Mouse (Mus musculus): ENCODE measurements around the gene Scn3b.

The Scn3b gene

DNA sequence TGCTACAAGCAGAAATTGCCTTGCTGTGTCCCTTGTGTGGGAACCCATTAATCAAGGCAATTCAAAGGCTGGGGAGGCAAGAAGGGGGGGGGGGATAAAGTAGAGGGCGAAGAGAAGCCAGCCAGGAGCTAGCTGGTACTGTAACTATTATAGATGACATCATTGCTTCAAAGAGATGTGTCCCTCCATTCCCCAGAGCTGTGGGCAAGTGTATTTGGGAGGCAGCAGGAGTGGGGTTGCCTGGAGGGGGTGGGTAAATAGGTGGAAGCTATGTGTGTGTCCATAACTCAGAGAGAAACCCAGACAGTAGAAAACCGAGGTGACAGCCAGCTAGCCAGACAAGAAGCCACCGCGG lies 292 bp upstream of the Scn3b start:
- no peak for DNase-seq (ENCODE audit: low spot score)

DNA sequence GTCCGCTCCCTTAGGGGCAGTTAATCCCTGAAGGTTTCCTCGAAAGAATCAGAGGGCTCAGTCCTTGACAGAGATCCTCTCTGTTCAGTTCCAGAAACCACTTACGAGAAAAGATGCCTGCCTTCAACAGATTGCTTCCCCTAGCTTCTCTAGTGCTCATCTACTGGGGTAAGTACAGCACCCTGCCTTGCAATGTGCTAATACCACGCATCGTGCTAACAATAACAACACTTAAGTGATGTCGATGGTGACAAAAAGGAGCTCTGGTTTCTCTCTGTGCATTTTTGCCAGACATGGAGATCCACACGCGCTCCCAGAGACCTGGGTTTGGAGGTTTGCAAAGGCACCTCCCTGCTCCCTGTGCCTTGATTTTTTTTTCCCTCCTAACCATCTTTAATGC lies 863 bp downstream of the Scn3b start:
- no peak for DNase-seq (ENCODE audit: low spot score)

DNA sequence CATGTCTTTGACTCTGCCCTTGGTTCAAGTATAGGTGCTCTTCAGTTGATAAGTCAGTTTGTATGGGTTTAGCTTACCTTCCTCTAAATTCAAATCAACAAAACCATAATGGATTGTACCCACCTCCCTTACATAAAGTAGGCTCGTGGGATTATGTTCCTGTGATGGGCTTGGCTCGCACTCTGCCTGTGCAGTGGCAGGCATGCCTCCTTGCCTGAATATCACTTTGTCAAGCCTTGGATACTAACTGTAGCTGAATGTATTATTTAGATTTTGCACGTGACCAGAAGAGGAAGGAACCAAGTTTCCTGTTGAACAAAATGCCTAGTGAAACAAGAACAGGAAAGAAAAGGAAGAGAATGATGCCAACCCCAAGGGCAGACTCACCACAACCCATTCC lies 2.1 kb downstream of the Scn3b start:
- DNase-seq (ENCODE audit: low spot score), result no peak

DNA sequence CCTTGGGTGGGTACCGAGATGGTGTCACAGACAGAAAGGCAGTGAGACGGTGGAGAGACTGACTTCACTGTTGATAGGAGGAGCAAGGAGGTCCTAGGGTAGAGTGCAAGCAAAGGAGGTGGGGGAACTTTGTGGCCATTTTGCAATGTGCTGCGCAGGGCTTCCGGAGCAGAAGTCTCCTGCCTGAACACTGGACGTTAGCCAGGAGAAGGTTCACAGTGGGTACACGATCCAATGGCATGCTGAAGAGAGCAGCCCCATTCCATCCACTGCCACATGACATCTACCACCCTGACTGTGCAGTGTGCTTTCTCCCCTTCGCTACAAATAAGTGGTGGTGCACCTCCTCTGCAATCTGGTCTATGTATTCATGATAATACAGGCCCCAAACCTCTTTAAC lies 3.8 kb downstream of the Scn3b start:
- no peak for DNase-seq (ENCODE audit: low spot score)

DNA sequence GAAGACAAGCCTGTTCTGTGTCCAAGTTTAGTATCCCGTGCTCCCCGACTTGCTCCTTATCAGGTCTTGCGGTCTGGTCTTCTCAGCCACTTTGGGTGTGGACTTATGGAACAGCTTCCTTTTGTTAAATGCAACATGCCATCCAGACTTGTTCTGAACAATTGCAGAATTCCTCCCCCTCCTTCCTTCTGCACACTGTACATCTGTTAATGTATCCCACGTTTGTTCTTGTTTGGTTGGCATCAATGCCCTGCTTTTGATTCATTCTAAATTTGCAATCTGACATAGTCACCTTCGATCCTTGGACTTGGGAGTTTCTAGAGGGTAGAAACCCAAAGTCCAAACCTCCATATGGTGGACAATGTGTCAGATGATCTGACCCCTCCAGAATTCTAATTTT lies 6.9 kb downstream of the Scn3b start:
- no peak for DNase-seq (ENCODE audit: low spot score)

DNA sequence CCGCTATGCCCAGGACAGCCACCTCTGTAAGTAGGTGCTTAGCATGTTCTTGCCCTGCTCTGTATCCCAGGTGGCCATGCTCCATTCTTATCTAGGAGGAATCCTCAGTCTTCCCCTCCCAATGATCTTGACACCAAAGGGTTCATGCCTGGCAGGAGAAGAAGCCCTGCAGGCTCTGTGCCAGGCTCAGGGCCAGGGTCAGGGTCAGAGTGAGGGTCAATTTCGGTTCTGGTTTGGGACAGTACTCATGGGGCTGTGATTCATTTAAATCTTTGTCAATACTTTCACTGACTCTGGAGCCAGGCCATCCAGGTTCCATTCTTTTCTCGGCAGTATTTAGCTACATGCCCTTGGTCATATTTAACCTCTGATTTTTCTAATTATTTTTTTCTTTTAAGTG lies 8.7 kb downstream of the Scn3b start:
- DNase-seq (ENCODE audit: low spot score), result no peak

DNA sequence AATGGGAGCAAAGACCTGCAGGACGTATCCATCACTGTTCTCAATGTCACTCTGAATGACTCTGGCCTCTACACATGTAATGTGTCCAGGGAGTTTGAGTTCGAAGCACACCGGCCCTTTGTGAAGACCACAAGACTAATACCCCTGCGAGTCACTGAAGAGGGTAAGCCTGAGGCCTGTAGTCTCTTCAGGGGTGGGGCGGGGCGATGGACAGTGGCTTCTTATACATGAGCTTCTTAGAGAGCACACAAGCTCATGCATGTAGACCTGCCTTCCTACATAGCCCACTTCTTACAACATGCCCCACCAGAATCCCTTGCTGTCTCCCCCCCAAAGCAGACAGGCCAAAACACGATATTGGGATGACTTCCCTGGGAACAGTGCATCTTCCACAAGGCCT lies 10.4 kb downstream of the Scn3b start:
- DNase-seq (ENCODE audit: low spot score), result no peak

DNA sequence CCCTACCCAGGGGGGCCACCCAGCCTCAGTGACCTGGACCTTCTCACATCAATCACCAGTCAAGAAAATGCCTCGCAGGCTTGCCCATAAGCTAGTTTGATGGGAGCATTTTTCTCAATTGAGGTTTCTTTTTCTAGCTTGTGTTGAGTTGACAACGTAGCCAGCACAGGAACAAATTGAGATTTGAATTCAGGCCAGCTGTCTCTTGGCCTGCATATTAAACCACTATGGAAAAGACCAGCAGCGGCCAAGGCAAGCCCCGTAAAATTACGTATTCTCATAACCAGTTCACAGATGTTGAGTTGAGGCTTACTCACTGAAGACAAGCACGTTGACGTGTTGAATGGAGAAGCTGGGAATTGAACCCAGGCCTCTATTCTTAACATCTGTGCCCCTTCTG lies 14.0 kb downstream of the Scn3b start:
- DNase-seq (ENCODE audit: low spot score), result no peak

DNA sequence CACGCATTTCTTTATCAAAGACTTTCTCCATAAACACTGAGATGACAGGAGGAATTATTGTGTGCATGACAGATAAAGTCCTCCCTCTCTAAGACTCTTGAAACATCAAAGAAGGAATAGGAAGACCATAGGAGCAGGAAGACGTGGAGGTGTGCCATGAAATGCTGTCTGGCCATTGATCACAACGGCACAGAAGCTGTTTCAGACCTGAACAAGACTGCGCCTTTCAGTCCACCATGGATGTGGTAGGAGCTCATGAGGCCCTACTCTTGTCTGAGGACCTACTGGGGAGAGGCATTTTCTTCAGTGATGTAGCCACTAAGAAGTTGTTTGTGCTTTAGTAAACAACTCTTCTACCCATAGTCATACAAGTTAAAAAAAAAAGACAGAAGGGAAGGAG lies 23.5 kb downstream of the Scn3b start:
- DNase-seq (ENCODE audit: low spot score), result no peak

DNA sequence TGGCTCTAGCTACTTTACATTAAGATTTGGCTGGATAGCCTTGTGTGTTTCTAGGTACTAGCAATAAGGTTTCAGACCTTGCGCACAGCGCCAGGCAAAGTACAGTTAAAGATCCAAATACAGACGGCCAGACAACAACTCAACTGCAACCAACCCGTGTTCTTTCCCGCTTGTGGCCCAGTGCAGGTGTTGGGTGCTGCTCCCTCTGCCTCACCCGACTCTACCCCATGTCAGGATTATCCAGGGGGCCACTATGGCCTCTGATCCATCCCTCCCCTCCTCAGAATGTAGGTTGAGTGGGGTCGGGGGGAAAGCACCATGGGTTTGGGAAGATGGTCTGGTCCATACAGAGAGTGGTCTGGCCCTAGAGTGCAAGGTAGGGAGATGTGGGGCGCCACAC lies 24.3 kb downstream of the Scn3b start:
- no peak for DNase-seq (ENCODE audit: low spot score)

DNA sequence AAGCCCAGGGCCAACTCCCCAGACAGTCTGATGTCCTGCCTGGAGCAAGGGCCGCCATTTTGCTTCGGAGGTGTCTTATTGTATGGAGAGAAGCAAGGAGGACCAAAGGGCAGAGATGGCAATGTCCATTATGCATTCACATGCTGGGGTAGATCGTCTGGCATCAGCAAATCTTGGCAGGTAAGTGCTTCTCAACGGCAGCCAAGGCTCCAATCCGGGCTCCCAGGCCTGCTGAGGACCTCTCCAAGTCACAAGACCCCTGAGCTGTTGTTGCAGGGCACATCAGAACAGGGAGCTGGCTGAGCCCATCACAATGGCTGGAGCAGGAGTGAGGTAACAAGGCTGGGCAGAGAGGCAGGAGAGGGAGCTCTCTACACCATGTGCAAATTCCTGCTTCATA lies 24.7 kb downstream of the Scn3b start:
- DNase-seq (ENCODE audit: low spot score), result no peak

DNA sequence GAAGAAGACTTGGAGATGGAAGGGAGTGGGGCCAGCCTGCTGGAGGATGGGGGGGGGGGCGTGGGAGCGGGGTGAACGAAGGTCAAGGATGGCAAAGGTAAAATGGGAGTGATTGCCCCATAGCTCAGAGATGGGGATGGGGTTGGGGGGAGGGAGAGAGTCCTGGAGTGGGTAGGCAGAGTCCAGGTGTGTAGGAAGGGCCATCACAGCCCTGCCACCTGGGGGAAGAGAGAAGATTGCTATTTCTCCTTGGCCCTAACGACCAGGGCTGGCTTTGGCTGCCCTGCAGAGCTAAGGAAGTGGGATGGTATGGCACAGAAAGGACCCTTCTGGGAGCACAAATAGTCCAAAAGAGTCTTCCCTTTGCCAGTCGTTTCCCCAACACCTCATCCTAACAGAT lies 25.2 kb downstream of the Scn3b start:
- no peak for DNase-seq (ENCODE audit: low spot score)

DNA sequence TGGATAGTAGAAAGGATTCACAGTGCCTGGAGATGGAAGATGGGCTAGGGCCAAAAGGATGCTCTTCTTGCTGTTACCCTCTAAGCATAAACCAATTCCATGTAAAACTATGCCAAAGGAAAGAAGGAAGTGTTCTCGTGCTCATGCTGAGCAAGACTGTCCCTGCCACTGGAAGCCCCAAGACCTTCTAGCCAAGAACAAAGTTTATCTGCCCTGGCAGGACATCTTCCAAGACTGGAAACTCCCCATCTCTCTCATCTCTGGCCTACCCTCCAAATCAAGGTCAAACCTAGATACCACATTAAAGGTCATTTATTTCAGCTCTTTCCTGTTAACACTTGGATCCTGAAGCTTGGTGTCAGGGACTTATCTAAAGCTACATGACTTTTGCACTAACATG lies 25.8 kb downstream of the Scn3b start:
- DNase-seq (ENCODE audit: low spot score), result no peak

DNA sequence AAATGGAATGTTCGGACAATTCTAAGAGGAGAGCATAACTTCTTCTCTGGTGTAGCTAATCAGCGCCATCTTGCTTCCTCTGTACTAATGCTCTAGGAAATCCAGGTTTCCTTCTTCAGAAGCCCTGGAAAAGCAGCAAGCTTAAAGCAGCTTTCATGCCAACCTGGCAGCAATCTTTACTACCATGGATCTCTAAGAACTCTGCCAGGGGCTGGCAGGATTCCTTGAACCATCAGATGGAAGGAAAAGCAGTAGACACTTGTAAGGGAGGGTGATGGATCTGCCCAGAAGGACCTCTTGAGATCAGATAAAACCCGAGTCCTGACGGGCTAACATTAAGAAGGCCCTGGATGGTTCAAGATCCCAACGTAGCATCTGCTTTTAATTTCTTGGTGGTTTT lies 27.2 kb downstream of the Scn3b start:
- DNase-seq (ENCODE audit: low spot score), result no peak

DNA sequence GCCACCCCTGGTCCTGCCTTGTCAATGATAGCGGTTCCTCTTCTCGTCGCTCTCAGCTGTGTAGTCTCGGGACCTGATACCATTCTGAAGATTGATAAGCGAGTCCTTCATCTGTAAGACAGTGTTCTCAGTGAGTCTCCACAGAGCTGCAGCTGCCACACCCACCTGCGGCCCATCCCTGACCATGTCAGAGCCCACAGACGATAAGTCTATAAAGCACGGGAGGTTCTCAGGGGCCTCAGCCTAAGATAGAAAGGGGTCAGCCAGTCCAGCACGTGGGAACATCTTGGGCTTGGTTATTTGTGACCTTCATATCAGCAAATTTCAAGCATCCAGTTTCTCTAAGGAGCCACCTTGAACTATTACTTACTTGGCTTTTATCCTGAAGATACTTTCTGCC lies 29.0 kb downstream of the Scn3b start:
- DNase-seq (ENCODE audit: low spot score), result no peak

DNA sequence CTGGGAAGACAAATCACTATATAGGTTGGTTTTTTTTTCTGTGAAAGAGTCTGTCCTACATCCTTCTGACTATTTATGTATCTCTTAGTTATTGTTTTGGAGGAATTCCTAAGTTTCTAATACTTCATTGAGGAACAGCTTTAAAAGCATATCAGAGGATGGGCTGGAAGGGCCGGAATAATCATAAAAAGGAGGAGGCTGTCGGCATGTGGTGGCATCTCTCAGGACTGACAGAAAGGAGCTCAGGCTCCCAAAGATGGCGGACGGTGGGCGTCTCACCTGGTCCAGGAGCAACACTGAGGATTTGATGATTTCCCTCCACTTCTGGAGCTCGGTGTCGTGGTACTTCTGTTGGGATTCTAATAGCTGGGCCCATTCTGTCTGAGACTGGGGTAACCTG lies 30.3 kb downstream of the Scn3b start:
- no peak for DNase-seq (ENCODE audit: low spot score)

DNA sequence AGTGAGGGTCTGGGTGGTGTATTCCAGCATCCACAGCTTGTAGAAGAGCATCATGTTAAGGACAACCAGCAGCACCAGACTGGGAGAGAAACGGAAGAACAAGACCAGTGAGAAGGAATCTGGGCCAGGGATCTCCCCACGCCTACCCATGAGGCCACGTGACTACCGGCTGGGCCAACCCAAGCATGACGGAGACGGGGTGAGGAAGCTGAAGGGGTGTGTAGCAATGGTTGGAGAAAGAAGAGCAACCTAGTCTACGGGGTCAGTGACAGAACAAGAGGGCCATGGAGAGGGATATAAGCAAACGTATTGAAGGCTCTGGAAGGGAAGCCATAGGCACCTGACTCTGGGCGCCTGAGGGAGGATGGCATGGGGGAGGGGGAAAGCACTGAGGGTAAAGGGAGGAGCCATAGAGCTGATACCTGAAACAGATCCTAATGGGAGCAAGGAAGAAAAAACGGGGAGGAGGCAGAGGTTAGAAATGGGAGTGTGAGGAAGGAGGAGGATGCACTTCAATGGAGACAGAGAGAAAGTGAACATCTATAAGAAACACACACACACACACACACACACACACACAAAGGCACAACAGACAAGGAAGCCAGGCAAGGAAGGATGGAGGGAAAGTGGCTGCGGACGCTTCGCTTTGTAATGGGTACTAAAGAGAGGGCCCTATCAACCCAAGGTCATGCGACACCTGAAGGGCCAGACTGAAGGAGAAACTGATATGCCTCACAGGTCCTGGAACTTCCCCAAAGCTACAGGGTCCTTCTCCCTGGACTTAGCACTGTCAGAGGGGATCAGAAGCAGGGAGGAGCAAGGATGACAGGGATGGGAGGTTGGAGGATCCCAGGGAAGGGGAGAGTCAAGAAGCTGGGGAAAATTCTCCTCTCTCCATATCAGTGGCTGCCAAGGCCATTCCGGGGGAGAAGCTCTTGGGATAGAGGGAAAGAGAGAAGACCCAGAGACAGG lies 31.3 kb downstream of the Scn3b start:
- DNase-seq (ENCODE audit: low spot score), result no peak

DNA sequence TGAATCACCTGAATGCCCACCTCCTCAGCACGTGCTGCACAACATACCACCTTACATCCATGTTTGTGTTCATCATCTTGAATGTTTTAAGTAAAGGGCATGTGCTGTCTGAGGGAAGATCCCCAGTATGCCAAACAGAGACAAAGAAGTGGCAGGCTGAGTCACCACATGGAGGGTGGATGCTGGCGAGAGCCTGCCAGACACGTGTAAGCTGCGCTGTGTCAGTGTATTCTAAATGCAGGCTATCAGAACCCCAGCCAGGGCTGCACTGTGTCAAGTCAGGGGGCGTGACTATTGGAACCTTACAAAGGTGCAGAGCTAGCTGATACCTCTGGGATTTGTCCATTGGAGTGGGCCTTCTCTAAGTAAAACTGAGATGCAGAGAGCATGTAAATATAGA lies 32.5 kb downstream of the Scn3b start:
- DNase-seq (ENCODE audit: low spot score), result no peak

DNA sequence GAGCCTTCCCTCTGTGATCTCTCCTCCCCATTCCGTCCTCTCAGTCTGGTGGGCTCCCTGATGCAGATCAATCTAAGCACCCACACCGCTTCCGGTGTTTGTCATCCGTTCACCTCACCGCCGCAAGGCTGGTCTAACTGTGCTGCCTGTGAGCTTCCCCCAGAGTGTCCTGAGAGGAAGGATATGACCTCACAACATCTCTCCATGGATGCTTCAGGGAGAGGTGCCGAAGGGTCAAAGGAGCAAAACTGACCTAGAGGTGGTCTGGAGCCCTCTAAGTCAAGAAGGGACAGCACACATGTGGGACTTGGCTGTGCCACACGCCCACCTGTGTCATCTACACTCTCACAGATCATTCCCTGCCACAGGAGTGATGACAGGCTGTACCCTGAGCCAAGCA lies 33.4 kb downstream of the Scn3b start:
- no peak for DNase-seq (ENCODE audit: low spot score)

DNA sequence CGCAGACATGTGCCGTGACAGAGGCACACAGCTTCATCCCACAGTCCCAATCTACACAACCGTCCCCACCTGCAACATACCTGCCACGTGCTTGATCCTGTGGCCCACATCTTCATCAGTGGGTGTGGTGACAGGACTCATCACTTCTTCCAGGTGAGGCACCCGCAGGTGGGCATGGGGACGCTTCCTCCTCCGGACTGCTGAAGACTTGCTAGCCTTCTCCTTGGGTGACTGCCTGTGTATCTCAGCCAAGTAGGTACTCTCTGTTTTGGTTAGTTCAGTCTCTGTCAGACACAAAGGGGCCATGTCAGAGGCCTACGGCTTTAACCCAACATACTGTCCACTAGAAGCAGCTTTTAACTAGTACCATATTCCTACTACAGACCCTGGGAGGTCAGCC lies 35.2 kb downstream of the Scn3b start:
- no peak for DNase-seq (ENCODE audit: low spot score)

DNA sequence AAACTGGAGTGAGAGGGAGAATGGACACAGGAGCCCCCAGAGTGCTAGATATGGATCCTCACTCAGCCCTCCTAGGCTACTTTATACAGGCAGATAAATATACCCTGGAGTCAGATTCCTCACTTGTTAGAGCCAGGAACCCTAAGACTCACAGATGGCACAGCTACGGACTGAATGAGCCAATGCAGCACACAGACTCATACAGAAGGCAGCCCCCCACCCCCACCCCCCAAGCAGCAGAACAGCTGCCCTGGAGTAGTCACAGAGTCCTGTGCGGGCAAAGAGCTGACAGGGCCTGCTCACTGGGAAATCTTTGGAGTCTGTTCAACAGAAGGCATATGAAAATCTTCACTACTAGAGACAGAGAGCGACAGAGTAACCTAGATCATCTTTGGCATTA lies 38.3 kb downstream of the Scn3b start:
- no peak for DNase-seq (ENCODE audit: low spot score)

DNA sequence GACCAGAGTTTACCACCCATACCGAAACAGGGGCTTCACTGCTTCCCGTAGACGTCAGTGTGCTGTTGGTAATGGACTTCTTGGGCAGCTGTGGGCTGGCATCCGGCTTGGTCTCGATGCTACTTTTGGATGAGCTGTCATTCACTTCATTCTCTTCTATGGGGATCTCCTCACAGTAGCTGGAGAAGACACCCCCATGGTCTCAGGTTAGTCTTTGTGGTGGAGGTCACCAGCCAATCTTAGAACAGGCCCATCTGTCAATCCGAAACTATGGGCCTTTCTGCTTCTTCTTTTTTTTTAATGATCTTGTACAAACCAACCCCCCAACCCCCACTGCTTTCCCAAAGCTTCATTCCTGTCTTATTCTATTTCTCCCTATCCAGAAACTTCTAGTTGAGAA lies 40.9 kb downstream of the Scn3b start:
- DNase-seq (ENCODE audit: low spot score), result no peak

DNA sequence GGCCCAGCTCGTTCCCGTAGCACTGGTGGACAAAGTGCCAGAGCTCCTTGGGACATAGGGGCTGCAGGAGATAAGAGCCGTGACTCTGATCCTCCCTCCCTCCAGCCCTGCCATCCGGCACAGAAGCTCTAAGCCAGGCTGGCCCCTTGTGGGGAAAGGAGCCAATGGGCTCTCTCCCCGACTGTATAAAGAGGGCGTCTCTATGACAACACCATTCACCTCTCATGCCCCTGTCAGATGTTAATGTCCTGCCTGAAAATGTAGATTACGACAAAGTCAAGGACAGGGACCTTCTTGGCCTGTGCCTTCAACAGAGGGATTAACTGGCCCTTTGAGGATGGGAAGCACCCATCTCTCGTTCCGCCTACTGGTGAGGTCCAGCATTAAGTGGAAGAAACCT lies 42.8 kb downstream of the Scn3b start:
- no peak for DNase-seq (ENCODE audit: low spot score)

DNA sequence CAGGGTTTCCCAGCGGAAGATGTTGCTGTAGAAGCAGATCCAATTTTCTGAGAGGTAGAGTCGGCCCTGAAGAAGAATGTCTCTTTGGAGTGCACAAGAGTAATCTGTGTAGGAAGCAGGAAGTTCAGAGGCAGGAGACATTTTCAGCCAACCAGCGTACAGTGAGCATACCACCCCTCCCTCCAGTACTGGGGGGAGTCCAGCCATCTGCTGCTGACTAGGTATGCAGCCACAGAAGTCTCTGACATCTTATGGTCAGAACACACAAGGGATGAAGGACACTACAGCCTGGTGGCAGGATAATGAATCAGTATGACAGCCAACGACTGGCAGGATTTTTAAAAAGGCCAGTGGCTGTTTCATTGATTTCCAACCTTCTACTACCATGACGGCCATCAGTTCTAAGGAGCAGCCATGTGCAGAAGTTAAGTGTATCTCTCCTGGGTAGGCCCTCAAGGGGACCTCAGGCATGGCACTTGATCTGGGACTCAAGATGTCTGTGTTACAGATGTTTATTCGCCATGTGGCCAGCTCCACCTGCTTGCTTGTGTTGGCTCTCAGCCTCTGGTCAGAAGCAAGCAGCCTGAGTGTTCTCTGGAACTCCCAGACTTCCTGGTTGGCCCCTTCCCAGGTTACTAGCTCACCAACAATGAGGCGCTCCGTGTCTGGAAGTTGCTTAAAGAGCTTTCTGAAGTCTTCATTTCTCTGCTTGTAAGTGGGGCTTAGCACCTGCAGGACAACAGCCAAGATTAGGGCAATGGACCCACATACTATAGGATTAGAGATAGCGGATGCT lies 48.0 kb downstream of the Scn3b start:
- DNase-seq (ENCODE audit: low spot score), result no peak

Measured in testis, postnatal 10 days (tissue).